Mouse (Mus musculus): ENCODE data around the gene Mapk1ip1l.

- TF ChIP-seq CTCF (IDR thresholded peaks at IDR 0.05; ENCODE audit: control insufficient read depth, insufficient read depth, low read length) (no peak), POLR2A (IDR thresholded peaks at IDR 0.05; ENCODE audit: borderline replicate concordance, control insufficient read depth, low read depth, low read length) (no peak)
Measured at GRCm38 (mm10) chr14:47367461-47367860, 69.4 kb downstream of the Mapk1ip1l start, which contains the start of gene Lgals3.
